Mouse (Mus musculus) Patski (cell line): ENCODE measurements around the gene Tspan5. TPM values are rescaled to one million over a fixed set of nuclear protein-coding genes. Genes with fewer than 3 reads are reported as not detected.

ENCODE experiments used
- ATAC-seq: fragments of 100-300 bp; one replicate; pipeline ENCODE4 v1.8.0; 2021
- CTCF ChIA-PET: fragments of 350-600 bp; sonication (Branson Sonifier 250); formaldehyde crosslinking; loops from one replicate; lab custom pipeline; 2022; ENCODE audit warnings: inconsistent platforms; lab: Charles Lee
- POLR2A ChIA-PET: fragments of 350-600 bp; sonication (Branson Sonifier 250); formaldehyde crosslinking; loops from one replicate; lab custom pipeline; 2022; ENCODE audit warnings: antibody characterized with exemption, inconsistent platforms; lab: Charles Lee
- DNase-seq: peaks from one replicate; pipeline ENCODE4 v3.0.0-alpha.2; 2011; ENCODE audit warnings: low read depth, low spot score
- H3K27me3 ChIP-seq: fragments of 371-371 bp; one replicate; pipeline ENCODE4 v1.5.1; 2021
- CTCF ChIP-seq: fragments of 100-300 bp; IDR thresholded peaks from one replicate; pipeline ENCODE4 v1.5.1; 2021
- in situ Hi-C: fragments of 300-500 bp; cut with MboI; formaldehyde crosslinking; loops from 3 replicates; pipeline ENCODE4 v1.11.1; 2018; ENCODE audit warnings: low pct_unique_long_range_greater_than_20kb, mixed read lengths
- polyA plus RNA-seq: library from polyadenylated mRNA; unstranded; gene quantifications from one replicate; pipeline ENCODE4 v1.2.3, GENCODE M21; 2021

The Tspan5 gene
- polyA plus RNA-seq, 1 experiment from 2014 or later = 62.0 TPM

DNA sequence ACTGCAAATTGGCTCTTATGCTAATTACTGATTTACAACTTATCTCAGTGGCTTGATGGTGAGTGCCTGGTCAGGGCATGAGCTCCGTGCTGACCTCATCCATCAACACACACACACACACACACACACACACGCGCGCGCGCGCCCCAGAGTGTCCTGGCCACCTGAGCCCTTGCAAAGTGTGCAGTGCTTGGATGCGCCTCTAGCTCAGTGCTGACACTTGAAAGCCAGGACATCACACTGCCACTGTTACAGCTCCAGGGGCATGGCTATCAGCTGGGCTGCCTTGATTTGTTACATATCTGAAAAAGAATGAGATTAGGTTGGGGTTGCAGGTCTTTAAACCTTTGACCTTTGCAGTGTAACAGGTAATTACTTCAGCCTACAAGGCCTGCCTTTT lies 109.9 kb downstream of the Tspan5 start:
- ChIA-PET POLR2A (no interaction called here), CTCF (interaction anchor here (1.4 kb wide), 1 partner anchor 9 kb away, joined by 3 read pairs; no protein-coding TSS in a partner anchor)
- in situ Hi-C loops = no loop called here
- H3K27me3 ChIP-seq = no peaks in the 10 kb centered on the region
- ATAC-seq (no peak), DNase-seq (no peak)
- TF ChIP-seq CTCF = no peak

DNA sequence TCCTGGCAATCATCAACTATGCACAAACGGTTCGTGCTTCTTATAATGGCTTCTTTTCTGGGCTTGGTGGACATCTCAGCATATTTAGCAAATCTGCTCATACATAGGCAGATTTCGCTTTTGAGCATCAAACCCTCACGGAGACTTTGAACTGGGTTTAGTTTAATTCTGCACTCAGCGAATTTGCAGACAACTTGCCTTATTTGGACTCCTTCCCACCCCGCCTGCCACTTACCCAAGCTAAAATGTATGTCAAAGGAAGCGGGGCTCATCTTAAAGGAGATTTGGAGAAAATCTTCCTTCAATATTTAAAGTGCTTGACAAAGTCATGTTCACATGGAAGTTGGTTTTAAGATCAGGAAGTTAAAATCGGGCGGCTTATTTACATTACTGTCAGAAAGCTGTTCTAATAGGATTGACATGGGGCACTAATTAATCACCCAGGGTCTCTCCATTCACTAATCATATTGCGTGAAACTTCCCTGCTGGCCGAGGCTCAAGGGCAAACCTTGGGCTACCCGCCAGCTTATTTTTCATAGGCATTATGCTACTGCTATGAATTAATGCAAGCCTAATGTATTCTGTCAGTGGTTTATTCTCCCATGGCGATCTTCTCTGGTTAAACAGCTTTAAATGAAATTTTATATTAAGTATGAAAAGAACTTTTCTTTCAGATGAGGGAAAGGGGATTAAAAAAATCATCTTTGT lies 111.1 kb downstream of the Tspan5 start:
- in situ Hi-C loops = no loop called here

DNA sequence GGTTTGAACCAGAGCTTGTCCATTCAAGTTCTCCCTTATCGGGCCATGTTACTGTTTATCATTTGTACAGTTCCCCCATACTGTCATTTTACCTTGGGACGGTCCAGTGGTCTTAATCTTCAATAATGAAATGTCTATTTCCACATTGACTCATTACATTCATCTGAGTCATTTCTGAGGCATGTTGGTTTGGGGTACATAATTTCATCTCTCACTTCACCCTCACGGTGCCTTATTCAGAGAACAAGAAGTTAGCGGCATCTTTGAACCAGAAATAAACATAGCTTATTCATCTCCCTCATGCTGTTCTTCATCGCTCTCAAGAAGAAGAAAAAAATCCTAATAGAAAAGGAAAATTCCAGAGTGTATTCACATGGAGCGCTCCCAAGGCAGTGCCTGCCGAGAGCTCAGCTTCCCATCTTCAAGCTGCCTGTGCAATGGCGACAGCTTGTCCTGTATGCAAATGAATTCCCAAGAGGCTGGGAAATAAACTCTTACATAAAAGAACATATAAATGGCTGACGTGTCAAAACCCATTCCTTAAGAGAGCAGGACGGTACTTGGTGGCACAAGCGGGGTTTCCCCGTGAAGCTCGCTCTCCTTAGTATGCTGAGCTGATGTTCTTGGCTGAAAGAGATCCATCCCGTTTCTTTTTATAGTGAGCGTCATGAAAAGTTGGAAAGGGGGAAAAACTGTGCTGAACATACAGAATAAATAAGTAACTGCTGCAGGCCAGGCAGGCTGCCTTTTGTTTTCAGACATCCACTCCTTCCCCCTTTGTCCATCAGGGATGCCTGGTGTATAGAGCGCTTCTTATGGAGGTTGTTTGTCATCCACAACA lies 112.2 kb downstream of the Tspan5 start:
- no peak for TF ChIP-seq CTCF
- POLR2A ChIA-PET = interaction anchor here (0.5 to 1.7 kb wide), 5 partner anchors 8 to 15 kb away, joined by 3 to 4 read pairs (median 3); no protein-coding TSS in a partner anchor
- in situ Hi-C loops = no loop called here
- H3K27me3 ChIP-seq = no peaks in the 10 kb centered on the region
- ATAC-seq (peak; percentile 65), DNase-seq (peak; percentile 37)
- CTCF ChIA-PET = interaction anchor here (0.7 to 1.8 kb wide), 5 partner anchors 12 to 75 kb away, joined by 3 to 6 read pairs (median 4); no protein-coding TSS in a partner anchor

More for the DNA sequence above, 111.1 kb downstream of the Tspan5 start:
- no peak for TF ChIP-seq CTCF
- CTCF ChIA-PET = interaction anchor here (1.0 to 1.5 kb wide), 3 partner anchors 14 to 29 kb away, joined by 3 to 4 read pairs (median 4); no protein-coding TSS in a partner anchor
- H3K27me3 ChIP-seq = no peaks in the 10 kb centered on the region
- POLR2A ChIA-PET = interaction anchor here (0.8 to 1.1 kb wide), 2 partner anchors 14 to 16 kb away, joined by 3 to 4 read pairs; no protein-coding TSS in a partner anchor
- no peak for ATAC-seq
- DNase-seq = no peak

DNA sequence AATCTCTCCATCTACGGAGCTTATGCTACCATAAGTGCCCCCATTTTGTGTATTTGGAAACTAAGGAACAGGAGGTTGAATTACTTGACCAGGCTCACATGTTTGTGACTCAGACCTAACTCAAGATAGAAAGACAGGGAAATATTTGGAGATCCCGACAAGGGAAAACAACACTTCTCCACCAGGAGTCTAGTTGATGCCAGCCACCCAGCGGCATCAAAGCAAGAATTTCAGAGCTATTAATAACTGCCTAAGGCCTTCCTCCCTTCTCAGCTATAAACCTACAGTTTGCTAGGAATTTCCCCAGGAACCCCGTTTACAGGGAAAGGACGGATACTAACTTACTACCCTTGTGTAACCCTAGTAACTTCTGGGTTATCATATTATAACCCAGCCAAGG lies 113.4 kb downstream of the Tspan5 start:
- no peak for ATAC-seq
- ChIA-PET CTCF (interaction anchor here (1.2 to 1.8 kb wide), 4 partner anchors 13 to 94 kb away, joined by 3 to 9 read pairs (median 4); no protein-coding TSS in a partner anchor), POLR2A (interaction anchor here (0.6 to 1.7 kb wide), 3 partner anchors 9 to 26 kb away, joined by 3 to 8 read pairs (median 4); no protein-coding TSS in a partner anchor)
- in situ Hi-C loops = no loop called here
- no peak for TF ChIP-seq CTCF
- no peaks in the 10 kb centered on the region for H3K27me3 ChIP-seq
- DNase-seq = no peak

DNA sequence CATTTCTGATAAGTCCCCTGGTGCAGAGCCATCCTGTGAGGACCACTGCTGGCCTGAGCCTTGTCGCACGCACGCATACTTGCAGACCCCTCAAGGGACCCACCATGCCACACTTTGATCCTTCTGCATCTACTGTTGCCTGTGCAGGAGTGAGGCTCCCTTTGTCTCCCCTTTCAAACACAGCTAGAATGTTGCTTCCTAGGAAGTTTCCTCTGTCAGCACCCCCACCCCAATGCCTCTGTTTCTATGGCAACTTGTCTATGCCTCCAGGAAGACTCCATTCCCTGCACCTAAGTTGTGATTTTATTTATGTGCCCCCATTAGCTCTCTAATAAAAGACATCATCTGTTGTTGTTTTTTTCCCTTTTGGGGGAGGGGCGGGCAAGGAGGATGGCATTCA lies 115.0 kb downstream of the Tspan5 start:
- no peak for TF ChIP-seq CTCF
- POLR2A ChIA-PET = interaction anchor here (0.8 kb wide), 1 partner anchor 115 kb away, joined by 3 read pairs; the partner anchor contains the start of gene Tspan5
- CTCF ChIA-PET = interaction anchor here (1.1 to 2.3 kb wide), 4 partner anchors 9 to 23 kb away, joined by 4 to 8 read pairs (median 4); no protein-coding TSS in a partner anchor
- in situ Hi-C loops = no loop called here
- ATAC-seq (no peak), DNase-seq (no peak)
- no peaks in the 10 kb centered on the region for H3K27me3 ChIP-seq

DNA sequence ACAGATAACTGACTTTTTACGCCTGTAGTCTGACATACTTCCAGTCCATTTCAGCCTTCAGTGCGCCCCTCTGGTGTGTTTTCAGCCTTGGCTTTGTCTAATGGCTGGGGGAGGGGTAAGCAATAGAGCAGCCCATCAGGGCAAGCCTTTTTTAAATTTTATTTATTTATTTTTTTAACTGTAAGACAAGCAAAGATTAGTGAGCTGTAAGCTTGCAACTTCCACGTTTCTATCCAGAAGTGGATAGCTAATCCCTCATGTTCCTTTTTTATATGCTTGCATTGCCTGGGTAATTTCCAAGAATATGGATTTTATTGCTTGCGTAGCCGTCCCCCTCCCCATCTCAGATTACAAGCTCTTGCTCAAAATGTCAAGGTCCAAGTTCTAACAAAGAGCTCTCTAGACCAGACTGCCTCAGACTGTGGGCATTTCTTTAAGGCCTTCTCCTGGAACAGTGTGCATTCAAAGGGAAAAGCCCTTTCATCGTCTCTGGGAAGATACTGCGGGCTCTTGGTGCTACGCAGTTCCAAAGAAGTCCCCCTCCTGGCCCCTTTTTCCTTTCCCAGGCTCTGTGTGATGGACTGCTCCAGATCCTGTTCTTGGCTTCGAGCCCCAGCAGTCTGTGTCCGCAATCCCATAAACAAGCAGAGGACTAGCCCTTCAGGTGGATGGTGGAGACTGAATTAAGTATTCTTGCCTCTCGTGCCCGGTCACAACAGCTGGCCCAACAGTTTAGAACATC lies 116.0 kb downstream of the Tspan5 start:
- DNase-seq = no peak
- CTCF ChIA-PET = interaction anchor here (1.1 to 2.3 kb wide), 5 partner anchors 8 to 22 kb away, joined by 4 to 8 read pairs (median 5); no protein-coding TSS in a partner anchor
- in situ Hi-C loops = no loop called here
- POLR2A ChIA-PET = no interaction called here
- TF ChIP-seq CTCF = no peak
- ATAC-seq = no peak
- H3K27me3 ChIP-seq = no peaks in the 10 kb centered on the region

DNA sequence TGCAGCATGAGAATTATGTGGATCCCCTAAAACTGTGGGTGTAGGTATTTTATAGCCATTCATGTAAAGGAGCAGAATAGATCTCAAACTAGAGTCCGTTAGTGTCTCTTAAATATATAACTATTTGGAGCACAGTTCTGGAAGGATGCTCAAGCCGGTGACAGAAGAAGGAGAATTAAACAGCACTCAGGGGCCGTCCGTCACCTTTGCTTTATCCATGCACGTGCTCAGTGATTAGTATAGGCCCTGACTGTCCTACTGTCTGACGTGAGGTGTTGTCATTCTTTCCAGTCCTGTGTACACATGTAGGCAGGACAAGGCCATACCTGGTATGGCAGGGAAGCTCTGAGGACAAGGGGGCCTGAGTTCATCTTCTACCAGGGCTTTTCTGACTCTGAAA lies 116.7 kb downstream of the Tspan5 start:
- no peak for TF ChIP-seq CTCF
- DNase-seq (no peak), ATAC-seq (no peak)
- no peaks in the 10 kb centered on the region for H3K27me3 ChIP-seq
- ChIA-PET POLR2A (no interaction called here), CTCF (interaction anchor here (1.6 to 1.9 kb wide), 3 partner anchors 10 to 21 kb away, joined by 4 to 5 read pairs (median 5); no protein-coding TSS in a partner anchor)
- in situ Hi-C loops = no loop called here

DNA sequence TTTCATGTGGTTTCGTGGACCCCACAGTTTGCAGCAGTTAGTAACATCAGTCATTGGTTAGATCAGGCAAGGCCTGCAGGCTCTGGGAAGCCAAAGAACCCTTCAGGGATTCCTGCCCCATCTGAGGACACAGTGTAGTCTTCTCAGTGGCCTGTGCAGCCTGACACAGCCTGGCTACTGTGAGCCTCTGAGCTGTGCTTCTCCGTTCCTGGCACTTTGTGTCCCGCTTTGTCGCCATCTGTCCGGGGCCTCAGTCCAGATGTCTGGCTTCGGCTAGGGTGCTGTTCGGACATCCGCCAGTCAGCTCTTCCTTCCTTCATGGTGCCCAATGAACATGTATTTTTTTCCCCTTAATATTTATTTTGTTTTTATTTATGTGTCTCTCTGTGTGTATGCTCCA lies 117.2 kb downstream of the Tspan5 start:
- ChIA-PET POLR2A (no interaction called here), CTCF (no interaction called here)
- no peak for TF ChIP-seq CTCF
- no peak for DNase-seq
- peak; percentile 3 for ATAC-seq
- in situ Hi-C loops = no loop called here
- no peaks in the 10 kb centered on the region for H3K27me3 ChIP-seq

DNA sequence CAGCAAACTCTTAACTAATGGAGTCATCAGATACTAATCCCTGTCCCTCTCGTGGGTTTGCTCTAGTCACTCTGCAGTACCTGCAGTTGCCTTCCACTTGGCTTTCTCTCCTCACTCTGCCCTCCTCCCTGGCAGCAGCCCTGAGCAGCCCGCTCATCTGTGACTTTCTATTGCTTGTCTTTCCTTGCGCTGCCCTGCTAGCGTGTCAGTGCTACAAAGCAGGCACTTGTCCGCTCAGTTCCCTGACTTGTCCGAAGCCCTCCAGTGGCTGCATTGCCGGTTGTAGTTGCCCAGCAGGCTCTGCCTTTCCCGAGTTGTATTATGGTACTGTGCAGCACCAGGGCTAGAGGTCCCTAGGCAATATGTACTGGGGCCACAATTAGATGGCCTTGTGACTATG lies 117.7 kb downstream of the Tspan5 start:
- peak; percentile 91 for ATAC-seq
- H3K27me3 ChIP-seq = no peaks in the 10 kb centered on the region
- ChIA-PET POLR2A (no interaction called here), CTCF (no interaction called here)
- peak; percentile 24 for DNase-seq
- in situ Hi-C loops = no loop called here
- no peak for TF ChIP-seq CTCF
